Mouse (Mus musculus): ENCODE data around the gene Med12. TPM values are rescaled to one million over a fixed set of nuclear protein-coding genes. Genes with fewer than 3 reads are reported as not detected.

Med12 gene
- 17.6 and 25.2 TPM in 2 replicates for polyA plus RNA-seq (2015; fragmentation: Nextera tagmentation; extraction: Ambion mirVana)

GRCm38 (mm10) chrX:101273875-101274738, at the start of gene Med12:
Gene Med12, plus strand, starts transcription at chrX:101274030.
- Histone ChIP-seq H3K4me1 (ENCODE audit: control insufficient read depth, insufficient read depth, low read depth, low read length) (no peaks in the 10 kb centered on the region; the same call in 1 of the 2 replicates), H3K4me3 (ENCODE audit: low read length) (peak within 1 kb of the TSS; percentile 52), H3K4me2 (ENCODE audit: low read length) (peak within 1 kb of the TSS; percentile 54), H3K36me3 (ENCODE audit: control insufficient read depth, insufficient read depth, low read length) (no peaks in the 10 kb centered on the region), H3K9me3 (ENCODE audit: control insufficient read depth, low read length) (no peaks in the 10 kb centered on the region), H3K27ac (ENCODE audit: low read depth, low read length) (peak within 1 kb of the TSS; percentile 59; the same call in 1 of the 2 replicates), H3K9ac (ENCODE audit: low read depth, low read length) (peak within 1 kb of the TSS; percentile 66), H3K27me3 (replicated peaks; ENCODE audit: control insufficient read depth, insufficient read depth, low read length) (no peaks in the 10 kb centered on the region)
- WGBS, result 13% methylated on average over 43 of the region's 54 CpGs
- peak; percentile 98 for ATAC-seq

DNA sequence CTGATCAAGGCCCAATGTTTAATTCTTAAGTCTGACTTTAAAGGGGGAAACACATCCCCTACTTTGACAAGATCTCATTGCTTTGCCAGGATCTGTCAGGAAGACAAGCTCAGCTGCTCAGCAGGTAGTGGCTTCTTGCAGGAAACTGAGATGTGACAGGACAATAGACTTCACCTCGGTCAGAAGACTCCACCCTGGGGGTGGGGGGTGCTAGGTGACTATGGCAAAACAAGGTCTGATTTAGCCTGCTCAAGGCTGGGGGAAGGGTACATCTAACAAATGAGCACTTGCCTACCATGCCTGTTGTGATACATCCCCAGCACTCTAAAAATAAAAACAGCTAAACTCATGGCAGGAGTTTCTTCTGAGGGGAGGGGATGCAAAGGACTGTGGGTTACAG, 28.8 kb upstream of the Med12 start:
- no peak for ATAC-seq
- Histone ChIP-seq H3K4me2 (ENCODE audit: low read length) (no peak overlapping the region), H3K27me3 (replicated peaks; ENCODE audit: control insufficient read depth, insufficient read depth, low read length) (no peaks in the 10 kb centered on the region), H3K9ac (ENCODE audit: low read depth, low read length) (no peak overlapping the region), H3K4me1 (ENCODE audit: control insufficient read depth, insufficient read depth, low read depth, low read length) (no peaks in the 10 kb centered on the region), H3K36me3 (ENCODE audit: control insufficient read depth, insufficient read depth, low read length) (no peaks in the 10 kb centered on the region), H3K9me3 (ENCODE audit: control insufficient read depth, low read length) (no peaks in the 10 kb centered on the region), H3K27ac (ENCODE audit: low read depth, low read length) (no peak overlapping the region), H3K4me3 (ENCODE audit: low read length) (no peak overlapping the region)
- 20% methylated on average over 1 of the region's 1 CpGs for WGBS

GRCm38 (mm10) chrX:101253952-101254729, 19.7 kb upstream of the Med12 start, which contains the start of gene Foxo4:
Gene Foxo4, plus strand, starts transcription at chrX:101254528.
- Histone ChIP-seq H3K36me3 (ENCODE audit: control insufficient read depth, insufficient read depth, low read length) (no peaks in the 10 kb centered on the region), H3K27me3 (replicated peaks; ENCODE audit: control insufficient read depth, insufficient read depth, low read length) (no peaks in the 10 kb centered on the region), H3K4me3 (ENCODE audit: low read length) (peak within 1 kb of the TSS; percentile 53), H3K4me1 (ENCODE audit: control insufficient read depth, insufficient read depth, low read depth, low read length) (no peaks in the 10 kb centered on the region; the same call in 1 of the 2 replicates), H3K4me2 (ENCODE audit: low read length) (peak within 1 kb of the TSS; percentile 69), H3K27ac (ENCODE audit: low read depth, low read length) (no peak within 1 kb of the TSS), H3K9me3 (ENCODE audit: control insufficient read depth, low read length) (no peaks in the 10 kb centered on the region), H3K9ac (ENCODE audit: low read depth, low read length) (peak within 1 kb of the TSS; percentile 62)
- ATAC-seq, result peak; percentile 94
- 18% methylated on average over 47 of the region's 47 CpGs for WGBS

GRCm38 (mm10) chrX:101254740-101255139, 19.1 kb upstream of the Med12 start:
- ATAC-seq, result peak; percentile 60
- WGBS, result 13% methylated on average over 25 of the region's 26 CpGs
- H3K4me1 ChIP-seq (ENCODE audit: control insufficient read depth, insufficient read depth, low read depth, low read length), result no peaks in the 10 kb centered on the region; the same call in 1 of the 2 replicates

GRCm38 (mm10) chrX:101256603-101257002, 17.2 kb upstream of the Med12 start:
- 85% methylated on average over 13 of the region's 13 CpGs for WGBS
- ATAC-seq, result no peak
- H3K4me3 ChIP-seq (ENCODE audit: low read length), result no peak overlapping the region
- no peak overlapping the region for H3K27ac ChIP-seq (ENCODE audit: low read depth, low read length)
- H3K27me3 ChIP-seq (replicated peaks; ENCODE audit: control insufficient read depth, insufficient read depth, low read length), result no peaks in the 10 kb centered on the region
- no peak overlapping the region for H3K4me2 ChIP-seq (ENCODE audit: low read length)
- no peak overlapping the region for H3K9ac ChIP-seq (ENCODE audit: low read depth, low read length)
- no peaks in the 10 kb centered on the region; the same call in 1 of the 2 replicates for H3K4me1 ChIP-seq (ENCODE audit: control insufficient read depth, insufficient read depth, low read depth, low read length)
- H3K9me3 ChIP-seq (ENCODE audit: control insufficient read depth, low read length), result no peaks in the 10 kb centered on the region
- no peaks in the 10 kb centered on the region for H3K36me3 ChIP-seq (ENCODE audit: control insufficient read depth, insufficient read depth, low read length)

More at GRCm38 (mm10) chrX:101254740-101255139, 19.1 kb upstream of the Med12 start:
- Histone ChIP-seq H3K27ac (ENCODE audit: low read depth, low read length) (no peak overlapping the region), H3K36me3 (ENCODE audit: control insufficient read depth, insufficient read depth, low read length) (no peaks in the 10 kb centered on the region), H3K4me2 (ENCODE audit: low read length) (peak overlapping the region; percentile 69), H3K9ac (ENCODE audit: low read depth, low read length) (peak overlapping the region; percentile 62), H3K4me3 (ENCODE audit: low read length) (peak overlapping the region; percentile 53), H3K9me3 (ENCODE audit: control insufficient read depth, low read length) (no peaks in the 10 kb centered on the region), H3K27me3 (replicated peaks; ENCODE audit: control insufficient read depth, insufficient read depth, low read length) (no peaks in the 10 kb centered on the region)

DNA sequence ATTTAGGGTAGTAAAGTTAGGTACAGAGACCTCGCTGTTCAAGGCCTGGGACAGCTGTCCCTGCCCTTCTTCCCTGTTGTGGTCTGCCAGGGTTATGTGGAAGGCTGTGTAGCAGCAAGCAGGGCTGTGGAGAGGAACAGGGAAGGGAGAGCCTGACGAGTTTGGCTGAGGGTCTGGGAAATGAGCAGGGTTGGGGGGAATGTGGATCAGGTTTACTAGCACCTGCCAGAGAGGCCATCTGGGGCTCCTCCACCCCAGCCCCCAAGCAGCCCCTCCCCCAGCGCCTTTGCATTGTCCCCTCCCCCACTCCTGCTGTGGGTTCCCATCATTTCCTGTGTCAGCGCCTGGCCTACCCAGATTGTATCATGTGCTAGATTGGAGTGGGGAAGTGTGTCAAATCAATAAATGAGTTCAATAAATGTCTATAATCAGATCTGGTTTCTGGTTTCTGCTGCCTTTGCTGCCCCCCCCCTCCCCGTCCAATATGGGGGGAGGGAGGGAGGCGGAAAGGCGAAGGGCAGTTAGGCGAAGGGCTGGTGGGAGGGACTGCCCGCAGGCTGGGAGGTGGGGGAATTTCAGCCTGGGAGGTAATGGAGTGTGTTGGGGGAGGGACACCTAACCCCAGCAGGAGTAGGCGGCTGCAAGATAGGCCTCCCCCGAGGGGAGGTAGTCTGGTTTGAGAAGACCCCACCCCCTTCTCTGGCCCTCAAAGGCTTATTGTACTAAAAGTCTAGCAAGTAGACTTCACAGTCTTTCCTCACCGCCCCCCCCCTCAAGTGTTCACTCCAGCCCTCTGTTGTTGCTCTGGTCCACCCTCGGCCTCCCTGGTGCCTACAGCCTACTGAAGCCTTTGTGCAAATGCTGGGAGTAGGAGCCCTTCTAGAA, 13.1 kb upstream of the Med12 start:
- H3K9me3 ChIP-seq (ENCODE audit: control insufficient read depth, low read length), result no peaks in the 10 kb centered on the region
- no peak overlapping the region for H3K27ac ChIP-seq (ENCODE audit: low read depth, low read length)
- H3K4me1 ChIP-seq (ENCODE audit: control insufficient read depth, insufficient read depth, low read depth, low read length), result no peaks in the 10 kb centered on the region
- no peaks in the 10 kb centered on the region; the same call in 1 of the 2 replicates for H3K27me3 ChIP-seq (replicated peaks; ENCODE audit: control insufficient read depth, insufficient read depth, low read length)
- no peak overlapping the region for H3K4me2 ChIP-seq (ENCODE audit: low read length)
- no peak overlapping the region for H3K4me3 ChIP-seq (ENCODE audit: low read length)
- ATAC-seq, result peak; percentile 53; the same call in 1 of the 2 replicates
- H3K36me3 ChIP-seq (ENCODE audit: control insufficient read depth, insufficient read depth, low read length), result no peaks in the 10 kb centered on the region
- H3K9ac ChIP-seq (ENCODE audit: low read depth, low read length), result no peak overlapping the region
- 39% methylated on average over 8 of the region's 13 CpGs for WGBS

DNA sequence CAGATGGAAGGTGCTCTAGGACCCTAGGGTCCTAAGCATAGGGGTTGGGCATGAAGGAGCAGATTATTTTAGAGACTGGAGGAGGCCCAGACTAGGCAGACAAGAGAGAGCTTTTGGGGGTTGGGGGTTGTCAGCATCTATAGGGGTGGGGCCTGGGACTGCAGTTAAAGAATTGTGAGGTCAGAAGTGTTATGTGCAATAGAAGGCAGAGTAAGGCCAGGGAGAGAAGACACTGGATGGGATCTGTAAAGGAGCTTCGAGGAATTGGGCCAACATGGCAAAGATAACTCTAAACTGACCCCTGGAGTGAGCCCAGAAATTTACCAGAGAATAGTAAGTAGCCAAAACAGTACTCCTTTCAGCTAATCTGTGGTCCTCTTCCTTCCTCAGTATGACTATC, 9.9 kb upstream of the Med12 start, which contains the start of gene Gm614:
Gm614 (minus strand) TSS at position 101 of the 400 bp plus-strand sequence.
- ATAC-seq, result no peak
- no peaks in the 10 kb centered on the region for H3K9me3 ChIP-seq (ENCODE audit: control insufficient read depth, low read length)
- WGBS, result 60% methylated on average over 1 of the region's 1 CpGs

DNA sequence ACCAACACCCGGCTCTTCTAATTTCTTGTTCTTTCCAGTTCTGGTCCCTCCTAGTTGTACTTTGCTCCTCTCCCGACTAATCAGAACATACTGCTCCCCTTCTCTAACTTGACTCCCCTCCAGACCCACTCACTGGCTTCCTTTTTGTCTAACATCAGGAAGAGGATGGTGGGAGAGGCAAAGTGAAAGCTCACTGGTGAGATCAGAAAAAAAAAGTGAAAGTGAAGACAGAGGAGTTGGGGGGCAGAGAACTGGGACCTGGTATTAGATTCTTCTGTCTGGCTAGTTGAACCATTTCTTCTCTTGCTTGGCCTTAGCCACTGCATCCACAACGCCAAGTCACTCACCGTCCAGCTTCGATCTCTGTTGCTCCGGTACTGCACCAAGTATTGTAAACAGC, 7.2 kb upstream of the Med12 start:
- Histone ChIP-seq H3K27me3 (replicated peaks; ENCODE audit: control insufficient read depth, insufficient read depth, low read length) (no peaks in the 10 kb centered on the region; the same call in 1 of the 2 replicates), H3K9ac (ENCODE audit: low read depth, low read length) (no peak overlapping the region), H3K36me3 (ENCODE audit: control insufficient read depth, insufficient read depth, low read length) (no peaks in the 10 kb centered on the region), H3K4me1 (ENCODE audit: control insufficient read depth, insufficient read depth, low read depth, low read length) (no peaks in the 10 kb centered on the region), H3K4me2 (ENCODE audit: low read length) (no peak overlapping the region), H3K4me3 (ENCODE audit: low read length) (no peak overlapping the region), H3K9me3 (ENCODE audit: control insufficient read depth, low read length) (no peaks in the 10 kb centered on the region), H3K27ac (ENCODE audit: low read depth, low read length) (no peak overlapping the region)
- WGBS, result 91% methylated on average over 6 of the region's 6 CpGs
- ATAC-seq, result no peak

More for the DNA sequence above, 9.9 kb upstream of the Med12 start, which contains the start of gene Gm614:
- no peaks in the 10 kb centered on the region for H3K4me1 ChIP-seq (ENCODE audit: control insufficient read depth, insufficient read depth, low read depth, low read length)
- H3K4me2 ChIP-seq (ENCODE audit: low read length), result no peak within 1 kb of the TSS
- no peak within 1 kb of the TSS for H3K4me3 ChIP-seq (ENCODE audit: low read length)
- no peaks in the 10 kb centered on the region for H3K36me3 ChIP-seq (ENCODE audit: control insufficient read depth, insufficient read depth, low read length)
- H3K27me3 ChIP-seq (replicated peaks; ENCODE audit: control insufficient read depth, insufficient read depth, low read length), result no peaks in the 10 kb centered on the region; the same call in 1 of the 2 replicates
- H3K27ac ChIP-seq (ENCODE audit: low read depth, low read length), result no peak within 1 kb of the TSS
- H3K9ac ChIP-seq (ENCODE audit: low read depth, low read length), result no peak within 1 kb of the TSS

Data from hindbrain, embryonic 16.5 days (tissue).